Mouse (Mus musculus): ENCODE results near the gene Hectd4.

DNA sequence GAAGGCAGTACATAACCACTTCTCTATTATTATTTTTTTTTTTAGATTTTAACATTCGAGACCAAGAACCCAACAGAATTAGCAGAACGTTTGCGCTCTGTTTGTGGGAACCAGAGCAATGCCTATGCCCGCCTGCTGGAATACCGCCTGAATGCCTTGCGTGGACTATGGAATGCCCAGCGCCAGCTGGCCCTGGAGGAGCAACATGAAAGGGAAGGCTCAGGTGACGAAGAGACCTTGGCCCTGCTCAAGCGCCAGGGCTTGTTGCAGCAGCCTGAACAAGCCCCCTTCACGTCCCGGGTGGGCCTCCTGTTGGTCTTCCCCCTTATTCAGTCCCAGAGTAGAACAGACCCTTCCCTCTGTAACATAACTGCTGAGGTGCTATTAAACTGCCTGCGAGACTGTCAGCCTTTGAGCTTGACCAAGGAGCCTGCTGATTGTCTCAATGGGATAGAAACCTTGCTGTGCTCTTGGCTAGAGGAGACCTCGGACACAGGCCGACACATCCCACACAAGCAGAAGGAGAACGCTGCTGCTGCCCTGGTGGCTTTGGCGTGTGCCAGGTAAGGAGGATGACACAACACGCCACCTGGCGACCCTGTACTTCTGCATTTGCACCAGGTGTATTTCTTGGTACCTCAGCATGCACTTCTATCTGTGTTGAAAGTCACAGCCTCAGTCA, 33.9 kb downstream of the Hectd4 start:
- TF ChIP-seq CTCF (IDR thresholded peaks at IDR 0.05; ENCODE audit: borderline replicate concordance, control insufficient read depth, extremely low read depth, insufficient read depth, low read length, poor library complexity) (no peak), POLR2A (IDR thresholded peaks at IDR 0.05; ENCODE audit: control insufficient read depth, extremely low read depth, insufficient read depth, low read length, poor library complexity) (no peak)

All from thymus, adult 2 months (tissue).